Mouse (Mus musculus) central nervous system, embryonic 18 days (tissue): ENCODE data around the gene Dgkg. TPM values are rescaled to one million over a fixed set of nuclear protein-coding genes. Genes with fewer than 3 reads are reported as not detected.

Source experiments
- polyA plus RNA-seq: library from polyadenylated mRNA; depleted of rRNA; stranded (reverse); fragments of >200 nt; gene quantifications from 2 replicates; pipeline ENCODE4 v1.2.3, GENCODE M21; 2012; rRNA removed

The Dgkg gene
- polyA plus RNA-seq: 3.0 and 3.6 TPM in 2 replicates

DNA sequence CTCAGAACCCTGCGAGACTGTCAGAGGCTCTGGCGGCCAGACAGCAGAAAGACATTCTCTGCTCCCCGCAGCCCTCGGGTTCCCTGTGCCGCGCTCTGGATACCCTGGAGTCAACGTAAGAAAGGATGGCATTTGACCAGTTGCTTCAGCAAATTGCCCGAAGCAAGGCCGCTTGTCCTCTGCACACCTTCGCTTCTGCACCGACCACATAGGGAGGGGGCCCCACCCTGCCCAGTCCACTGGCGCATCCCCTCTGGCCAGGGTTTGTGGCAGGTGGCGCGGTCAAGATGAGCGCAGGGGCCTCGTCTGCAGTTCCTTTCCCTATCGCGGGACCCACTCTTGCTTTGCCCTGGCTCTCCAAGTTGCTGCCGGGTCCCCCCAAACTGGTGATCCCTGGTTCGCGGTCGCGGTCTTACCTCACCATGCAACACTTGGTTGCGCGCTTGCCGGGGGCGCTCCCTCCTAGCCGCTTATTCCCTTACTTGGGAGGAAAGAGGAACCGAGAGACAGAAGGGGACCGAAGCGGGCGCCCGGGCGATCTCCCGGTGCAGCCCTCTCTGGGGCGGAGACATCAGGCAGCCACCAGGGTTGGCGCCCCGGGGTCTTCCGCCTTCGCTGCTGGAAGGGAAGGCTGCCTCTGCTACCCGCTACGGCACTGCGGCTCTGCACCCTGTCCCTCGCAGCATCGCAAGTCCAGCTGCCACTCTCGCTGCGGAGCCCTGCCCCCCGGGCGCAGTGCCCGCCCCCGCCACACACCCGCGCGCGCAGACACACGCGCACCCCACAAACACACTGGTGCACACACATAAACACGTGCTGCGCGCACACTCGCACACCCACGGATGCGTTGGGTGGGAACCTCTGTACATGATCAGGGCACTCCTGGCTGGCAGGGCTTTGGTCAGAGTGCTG lies at the start of gene Dgkg:
TSS of gene Dgkg (minus strand) at position 689 of the 912 bp plus-strand sequence.

GRCm38 (mm10) chr16:22439499-22440177 lies 217.4 kb downstream of the Dgkg start, which contains the start of gene Etv5:
TSS of gene Etv5 (minus strand) at chr16:22439719.

Other genes with a start within 250 kb of the Dgkg start
- gene Etv5, start 217.5 kb downstream of the Dgkg start, polyA plus RNA-seq: 26.5 and 26.8 TPM in 2 replicates
- 0.11 TPM in 1 of 2 replicates, not detected in the other for gene Crygs, start 154.4 kb upstream of the Dgkg start, polyA plus RNA-seq
- 17.4 and 18.3 TPM in 2 replicates for gene Tbccd1, start 200.4 kb upstream of the Dgkg start, polyA plus RNA-seq
- gene Dnajb11, start 200.6 kb upstream of the Dgkg start, polyA plus RNA-seq: 43.1 and 44.7 TPM in 2 replicates
- 0.13 and 0.70 TPM in 2 replicates for gene Ahsg, start 234.1 kb upstream of the Dgkg start, polyA plus RNA-seq